Mouse (Mus musculus): ENCODE results near the gene Gm13539. TPM values are rescaled to one million over a fixed set of nuclear protein-coding genes. Genes with fewer than 3 reads are reported as not detected.
"Not testable (repeated sequence)": the region's sequence is repeated elsewhere in the genome, so short reads cannot be mapped to it uniquely, and the experiment has no call there.

Gm13539 gene
- polyA plus RNA-seq (2015; fragmentation: Nextera tagmentation; extraction: Ambion mirVana) = not detected in 2 replicates

DNA sequence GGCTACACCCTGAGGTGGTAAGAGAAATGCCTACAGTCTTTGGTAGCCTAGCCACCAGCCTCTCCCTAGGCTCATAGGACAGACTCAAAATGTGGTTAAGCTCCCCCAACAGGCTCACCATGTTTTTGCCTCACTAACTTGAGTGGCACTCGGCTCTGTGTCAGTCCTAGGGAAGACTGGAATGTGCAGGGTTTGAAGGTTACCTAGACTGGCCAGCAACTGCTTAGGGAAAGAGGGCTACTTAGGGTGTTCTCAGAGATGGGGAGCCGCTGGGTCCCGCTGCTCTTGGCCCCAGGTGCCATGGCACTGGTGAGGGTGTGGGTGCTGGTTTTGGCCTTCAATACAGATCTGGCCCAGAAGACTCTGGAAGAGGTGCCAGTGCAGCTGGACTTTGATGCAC, at the start of gene Gm13539:
Gene Gm13539, plus strand, starts transcription at position 301 of the 400 bp plus-strand sequence.
- H3K4me3 ChIP-seq = no peak within 1 kb of the TSS
- no peak within 1 kb of the TSS for H3K4me2 ChIP-seq
- H3K4me1 ChIP-seq (replicated peaks) = no peaks in the 10 kb centered on the region
- no peaks in the 10 kb centered on the region for H3K27me3 ChIP-seq
- H3K36me3 ChIP-seq = no peaks in the 10 kb centered on the region
- WGBS = 88% methylated on average over 3 of the region's 3 CpGs
- no peaks in the 10 kb centered on the region for H3K9me3 ChIP-seq
- H3K9ac ChIP-seq = no peak within 1 kb of the TSS
- ATAC-seq (ENCODE audit: low FRiP score) = no peak
- no peak within 1 kb of the TSS for H3K27ac ChIP-seq

DNA sequence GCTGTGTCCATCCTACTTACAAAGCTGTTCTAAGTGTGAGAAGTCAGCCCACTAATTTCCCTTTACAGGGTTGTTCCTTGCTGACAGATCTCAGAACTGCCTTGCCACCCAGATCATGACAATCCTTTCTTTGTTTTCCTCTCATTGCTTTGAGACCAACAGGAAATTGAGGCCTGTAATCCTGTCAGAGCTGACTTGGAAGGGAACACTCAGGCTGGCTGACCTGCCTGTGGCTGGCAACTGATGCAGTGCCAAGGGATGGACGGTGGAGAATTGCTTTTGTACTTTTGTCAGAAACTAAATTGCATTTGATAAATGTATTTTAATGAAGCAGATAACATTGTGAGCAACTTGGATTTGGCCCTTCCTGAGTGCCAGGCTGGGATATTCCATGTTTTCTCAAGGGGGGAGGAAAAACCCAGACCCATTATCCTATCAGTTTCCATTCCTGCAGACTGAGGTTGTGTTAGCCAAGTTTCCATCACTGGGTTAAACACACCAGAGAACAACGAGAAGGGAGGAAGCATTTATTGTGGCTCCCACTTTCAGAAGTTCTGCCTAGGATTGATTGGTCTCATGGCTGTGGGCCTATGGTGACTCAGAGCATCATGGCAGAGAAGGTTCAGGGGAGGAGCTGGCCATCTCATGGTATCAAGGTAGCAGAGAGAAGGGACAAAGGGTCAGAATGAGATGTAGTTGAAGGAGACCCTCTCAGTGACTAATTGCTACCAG, 48.7 kb upstream of the Gm13539 start:
- no peak overlapping the region for H3K4me2 ChIP-seq
- H3K4me1 ChIP-seq (replicated peaks) = no peaks in the 10 kb centered on the region
- no peak overlapping the region for H3K27ac ChIP-seq

DNA sequence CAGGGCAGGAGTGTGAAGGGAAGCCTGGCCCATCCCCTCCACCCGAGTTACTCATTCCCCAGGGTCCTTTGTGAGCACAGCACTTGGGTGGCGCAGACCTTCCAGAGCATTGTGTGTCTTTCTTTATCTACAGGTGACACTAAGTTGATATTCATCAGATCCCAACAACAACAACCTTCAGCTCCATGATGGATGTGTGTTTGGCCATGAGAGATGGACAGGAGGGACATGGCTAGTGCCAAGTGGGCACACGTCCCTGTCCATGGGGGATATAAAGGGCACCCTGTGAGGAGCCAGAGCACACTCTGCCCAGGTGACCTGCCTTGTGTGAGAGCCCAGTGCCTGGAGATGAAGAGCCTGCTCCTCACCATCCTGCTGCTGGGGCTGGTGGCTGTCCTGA, 45.3 kb upstream of the Gm13539 start, which contains the start of gene Obp2b:
Gene Obp2b, plus strand, starts transcription at position 301 of the 400 bp plus-strand sequence.
- not testable (repeated sequence) for H3K4me2 ChIP-seq; ATAC-seq (ENCODE audit: low FRiP score); H3K4me3 ChIP-seq; H3K27ac ChIP-seq; H3K36me3 ChIP-seq; H3K4me1 ChIP-seq (replicated peaks); H3K9me3 ChIP-seq; H3K9ac ChIP-seq; H3K27me3 ChIP-seq
- WGBS = 72% methylated on average over 3 of the region's 3 CpGs

More for the DNA sequence above, 48.7 kb upstream of the Gm13539 start:
- Histone ChIP-seq H3K36me3 (no peaks in the 10 kb centered on the region), H3K4me3 (no peak overlapping the region), H3K9ac (no peak overlapping the region), H3K9me3 (0 out of 2 replicates have a peak, but pooled peaks cover 5% of the 10 kb centered on the region), H3K27me3 (no peaks in the 10 kb centered on the region)
- 67% methylated on average over 2 of the region's 2 CpGs for WGBS
- no peak for ATAC-seq (ENCODE audit: low FRiP score)

DNA sequence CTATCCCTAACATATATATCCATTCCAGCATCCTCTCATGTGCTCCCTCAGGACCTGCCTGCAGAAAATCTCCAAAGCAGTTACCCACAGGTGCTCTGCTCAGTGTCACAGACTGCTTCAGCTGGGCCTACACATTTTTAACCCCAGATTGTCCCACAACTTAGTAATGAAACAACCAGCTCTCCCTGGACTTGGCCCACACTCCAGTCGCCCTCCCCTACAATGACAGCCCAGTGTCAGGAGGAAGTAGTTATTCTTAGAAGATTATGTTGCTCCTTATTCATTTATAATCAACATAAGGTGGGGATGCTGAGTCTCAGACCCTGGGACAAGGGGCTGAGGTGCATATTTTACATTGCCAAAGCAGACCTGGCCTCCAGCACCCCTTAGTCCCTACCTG, 40.4 kb upstream of the Gm13539 start:
- Histone ChIP-seq H3K4me3 (no peak overlapping the region), H3K27ac (no peak overlapping the region), H3K9me3 (no peaks in the 10 kb centered on the region), H3K27me3 (no peaks in the 10 kb centered on the region), H3K9ac (no peak overlapping the region), H3K4me1 (replicated peaks) (no peaks in the 10 kb centered on the region), H3K4me2 (no peak overlapping the region), H3K36me3 (no peaks in the 10 kb centered on the region)
- 80% methylated on average over 1 of the region's 1 CpGs for WGBS
- no peak for ATAC-seq (ENCODE audit: low FRiP score)

DNA sequence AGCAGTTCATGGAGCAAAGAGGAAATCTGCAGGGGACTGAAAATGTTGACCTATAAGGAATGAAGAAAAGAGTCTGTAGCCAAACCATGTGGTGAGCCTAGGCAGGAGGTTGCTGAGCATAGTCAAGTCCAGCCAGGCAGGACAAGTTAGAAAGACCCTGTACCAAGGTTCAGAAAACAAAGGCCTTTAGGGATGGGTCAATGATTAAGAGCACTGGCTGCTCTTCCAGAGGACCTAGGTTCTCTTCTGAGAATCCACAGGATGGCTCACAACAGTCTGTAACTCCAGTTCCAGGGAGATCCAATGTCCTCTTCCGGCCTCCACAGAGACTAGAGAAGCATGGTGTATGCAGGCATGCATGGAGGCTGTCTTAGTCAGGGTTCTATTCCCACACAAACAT, 27.9 kb upstream of the Gm13539 start:
- Histone ChIP-seq H3K27me3 (no peaks in the 10 kb centered on the region), H3K9me3 (0 out of 2 replicates have a peak, but pooled peaks cover 6% of the 10 kb centered on the region), H3K9ac (no peak overlapping the region), H3K4me1 (replicated peaks) (no peaks in the 10 kb centered on the region), H3K27ac (no peak overlapping the region), H3K36me3 (no peaks in the 10 kb centered on the region), H3K4me3 (no peak overlapping the region), H3K4me2 (no peak overlapping the region)
- WGBS = 97% methylated on average over 1 of the region's 1 CpGs
- ATAC-seq (ENCODE audit: low FRiP score) = no peak

DNA sequence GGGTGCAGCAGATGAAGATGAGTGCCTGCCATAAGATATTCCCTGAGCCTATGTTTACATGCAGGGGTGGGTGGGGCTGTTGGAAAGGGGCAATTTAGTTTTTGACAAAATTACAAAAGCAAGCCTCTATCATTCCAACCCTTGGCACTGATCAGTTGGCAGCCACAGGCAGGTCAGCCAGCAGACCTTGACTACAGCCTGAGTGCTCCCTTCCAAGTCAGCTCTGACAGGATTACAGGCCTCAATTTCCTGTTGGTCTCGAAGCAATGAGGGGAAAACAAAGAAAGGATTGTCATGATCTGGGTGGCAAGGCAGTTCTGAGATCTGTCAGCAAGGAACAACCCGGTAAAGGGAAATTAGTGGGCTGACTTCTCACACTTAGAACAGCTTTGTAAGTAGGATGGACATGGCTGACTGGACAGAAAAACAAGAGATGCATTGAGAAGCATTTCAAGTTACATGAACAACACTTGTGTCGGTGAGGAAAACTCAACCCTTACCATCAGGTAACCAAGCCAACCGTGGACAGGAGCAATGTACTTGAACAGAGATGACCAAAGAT, 23.9 kb upstream of the Gm13539 start:
- 71% methylated on average over 4 of the region's 4 CpGs for WGBS
- no peaks in the 10 kb centered on the region for H3K4me1 ChIP-seq (replicated peaks)
- no peaks in the 10 kb centered on the region for H3K27me3 ChIP-seq
- no peak for ATAC-seq (ENCODE audit: low FRiP score)
- no peak overlapping the region for H3K4me2 ChIP-seq
- no peak overlapping the region for H3K9ac ChIP-seq
- H3K4me3 ChIP-seq = no peak overlapping the region
- H3K27ac ChIP-seq = no peak overlapping the region
- 0 out of 2 replicates have a peak, but pooled peaks cover 6% of the 10 kb centered on the region for H3K9me3 ChIP-seq
- no peaks in the 10 kb centered on the region for H3K36me3 ChIP-seq

DNA sequence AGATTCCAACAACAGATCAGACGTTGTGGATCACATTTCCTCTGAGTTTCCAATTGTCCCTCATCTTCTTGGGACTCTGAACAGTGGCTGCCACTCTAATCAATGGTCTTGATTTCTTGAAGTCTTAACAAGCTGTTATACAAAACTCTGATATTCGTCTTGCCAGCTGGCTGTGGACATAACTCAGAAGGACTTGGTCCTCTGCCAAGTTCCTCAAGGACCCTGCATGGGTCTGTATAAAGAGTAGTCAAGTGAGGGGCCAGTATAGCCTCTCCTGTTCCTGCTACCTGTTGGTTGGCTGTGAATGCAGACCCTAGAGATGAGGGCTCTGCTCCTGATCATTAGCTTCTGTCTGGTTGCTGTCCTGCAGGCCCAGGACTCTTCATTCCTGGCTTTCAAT, 16.8 kb upstream of the Gm13539 start, which contains the start of gene Lcn3:
Gene Lcn3, plus strand, starts transcription at position 301 of the 400 bp plus-strand sequence.
- no peaks in the 10 kb centered on the region for H3K36me3 ChIP-seq
- H3K9me3 ChIP-seq = no peaks in the 10 kb centered on the region
- 64% methylated on average over 2 of the region's 2 CpGs for WGBS
- ATAC-seq (ENCODE audit: low FRiP score) = no peak
- H3K4me2 ChIP-seq = no peak within 1 kb of the TSS
- H3K4me1 ChIP-seq (replicated peaks) = no peaks in the 10 kb centered on the region
- no peak within 1 kb of the TSS for H3K27ac ChIP-seq
- no peak within 1 kb of the TSS for H3K9ac ChIP-seq
- H3K27me3 ChIP-seq = no peaks in the 10 kb centered on the region
- H3K4me3 ChIP-seq = no peak within 1 kb of the TSS

DNA sequence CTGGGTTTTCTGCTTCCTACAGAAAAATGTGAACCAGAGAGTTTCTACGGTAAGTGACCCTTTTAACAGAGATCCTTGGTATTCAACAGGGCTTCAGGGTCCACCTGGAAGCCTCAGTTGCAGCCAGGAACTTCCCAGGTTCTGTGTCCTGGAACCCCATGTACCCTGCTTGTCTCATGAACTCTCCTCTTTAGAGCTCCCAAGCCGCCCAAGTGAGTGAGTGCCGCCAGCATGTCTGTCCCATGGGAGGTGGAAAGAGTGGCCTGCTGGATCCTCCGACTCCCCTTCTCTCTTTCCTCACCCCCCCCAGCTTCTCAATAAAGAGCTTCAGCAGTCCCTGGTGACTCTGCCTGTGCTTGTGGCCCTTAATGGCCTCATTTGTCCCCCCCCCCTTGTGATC, 14.3 kb upstream of the Gm13539 start:
- no peaks in the 10 kb centered on the region for H3K9me3 ChIP-seq
- H3K4me2 ChIP-seq = no peak overlapping the region
- H3K4me1 ChIP-seq (replicated peaks) = no peaks in the 10 kb centered on the region
- no peak overlapping the region for H3K4me3 ChIP-seq
- no peak overlapping the region for H3K9ac ChIP-seq
- WGBS = 90% methylated on average over 4 of the region's 4 CpGs
- no peaks in the 10 kb centered on the region for H3K36me3 ChIP-seq
- no peak for ATAC-seq (ENCODE audit: low FRiP score)
- no peaks in the 10 kb centered on the region for H3K27me3 ChIP-seq
- no peak overlapping the region for H3K27ac ChIP-seq

DNA sequence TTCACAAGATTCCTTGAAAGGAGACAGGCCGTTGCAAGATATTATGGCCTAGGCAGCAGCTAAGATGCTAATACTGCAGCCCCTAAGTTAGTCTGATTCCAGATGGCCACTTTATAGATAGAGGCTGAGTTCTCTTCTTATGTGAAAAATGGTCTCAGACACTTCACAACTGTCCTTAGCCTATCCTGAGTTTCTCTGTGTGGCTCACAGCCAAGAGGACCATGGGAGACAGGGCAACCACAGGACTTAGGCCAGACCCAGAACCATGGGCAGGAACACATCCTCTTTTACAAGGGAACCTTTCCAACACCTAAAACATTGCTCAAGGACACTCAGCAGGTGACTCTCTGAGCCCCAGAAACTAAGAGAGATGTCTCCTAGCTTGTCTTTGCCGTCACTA, 8.6 kb upstream of the Gm13539 start:
- no peaks in the 10 kb centered on the region for H3K36me3 ChIP-seq
- WGBS = 94% methylated on average over 2 of the region's 2 CpGs
- no peaks in the 10 kb centered on the region for H3K4me1 ChIP-seq (replicated peaks)
- no peaks in the 10 kb centered on the region for H3K9me3 ChIP-seq
- H3K4me2 ChIP-seq = no peak overlapping the region
- no peak for ATAC-seq (ENCODE audit: low FRiP score)
- H3K27ac ChIP-seq = no peak overlapping the region
- no peak overlapping the region for H3K4me3 ChIP-seq
- no peak overlapping the region for H3K9ac ChIP-seq
- no peaks in the 10 kb centered on the region for H3K27me3 ChIP-seq

DNA sequence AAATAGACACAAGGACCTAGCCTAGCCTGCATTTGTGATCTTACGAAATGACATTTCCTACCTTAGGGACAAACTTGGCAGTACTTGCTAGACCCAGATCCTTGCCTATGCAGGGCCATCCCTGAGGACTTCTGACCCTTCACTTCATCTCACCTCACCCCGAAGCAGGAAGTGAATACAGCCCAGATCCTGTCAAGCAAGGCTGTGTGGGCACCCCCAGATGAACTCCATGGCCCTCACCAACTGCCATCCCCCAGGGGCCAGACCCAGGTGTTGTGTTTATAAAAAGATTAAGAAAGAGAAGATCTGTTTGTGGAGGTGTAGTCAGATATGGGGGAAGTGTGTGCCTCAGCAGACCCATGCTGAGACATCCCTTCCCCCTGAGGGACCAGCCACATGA, 7.4 kb upstream of the Gm13539 start:
- Histone ChIP-seq H3K4me3 (no peak overlapping the region), H3K9ac (no peak overlapping the region), H3K4me1 (replicated peaks) (no peaks in the 10 kb centered on the region), H3K9me3 (no peaks in the 10 kb centered on the region), H3K4me2 (no peak overlapping the region), H3K27ac (no peak overlapping the region), H3K27me3 (no peaks in the 10 kb centered on the region), H3K36me3 (no peaks in the 10 kb centered on the region)
- no peak for ATAC-seq (ENCODE audit: low FRiP score)
- WGBS = 81% methylated on average over 2 of the region's 2 CpGs

DNA sequence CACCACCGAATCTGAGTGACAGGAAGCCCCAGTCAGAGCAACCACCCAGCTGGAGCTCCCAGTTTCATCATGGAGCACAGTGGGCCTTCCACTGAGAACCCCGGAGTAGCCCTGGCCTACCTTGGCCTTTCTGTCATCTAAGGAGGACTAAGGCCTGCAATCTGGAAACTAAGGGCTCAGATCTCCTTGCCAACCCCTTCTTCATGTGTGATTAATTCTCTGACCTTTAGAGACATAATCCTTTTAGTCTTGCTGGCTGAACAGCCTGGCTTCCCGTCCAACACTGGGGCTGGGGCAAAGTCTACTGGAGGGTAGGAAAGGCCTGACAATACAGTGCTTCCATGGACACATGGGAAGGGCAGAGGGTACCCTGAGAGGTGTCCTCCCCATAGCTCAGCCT, 6.1 kb upstream of the Gm13539 start:
- Histone ChIP-seq H3K36me3 (no peaks in the 10 kb centered on the region), H3K4me1 (replicated peaks) (no peaks in the 10 kb centered on the region), H3K9me3 (no peaks in the 10 kb centered on the region), H3K4me3 (no peak overlapping the region), H3K9ac (no peak overlapping the region), H3K4me2 (no peak overlapping the region), H3K27me3 (no peaks in the 10 kb centered on the region), H3K27ac (no peak overlapping the region)
- no peak for ATAC-seq (ENCODE audit: low FRiP score)
- WGBS = 81% methylated on average over 3 of the region's 3 CpGs

DNA sequence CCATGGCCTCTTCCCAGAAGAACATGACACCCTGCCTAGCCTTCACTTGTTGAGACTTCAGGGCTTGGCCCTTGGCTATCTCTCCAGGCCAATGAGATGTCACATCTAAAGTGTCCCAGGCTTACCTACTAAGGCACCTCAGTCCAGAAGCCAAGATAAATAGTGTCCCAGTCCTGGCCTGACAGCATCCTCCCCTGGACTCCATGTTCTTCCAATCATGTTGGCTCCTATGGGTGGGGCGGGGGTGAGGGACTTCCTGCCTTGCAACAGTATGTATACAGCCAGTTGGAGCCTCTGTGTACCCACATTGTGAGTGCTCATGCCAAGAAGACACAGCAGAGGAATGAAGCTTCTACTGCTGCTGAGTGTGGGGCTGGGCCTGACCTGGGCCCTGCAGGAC, 5.3 kb upstream of the Gm13539 start, which contains the start of gene Lcn11:
Gene Lcn11, plus strand, starts transcription at position 301 of the 400 bp plus-strand sequence.
- 96% methylated on average over 1 of the region's 1 CpGs for WGBS

DNA sequence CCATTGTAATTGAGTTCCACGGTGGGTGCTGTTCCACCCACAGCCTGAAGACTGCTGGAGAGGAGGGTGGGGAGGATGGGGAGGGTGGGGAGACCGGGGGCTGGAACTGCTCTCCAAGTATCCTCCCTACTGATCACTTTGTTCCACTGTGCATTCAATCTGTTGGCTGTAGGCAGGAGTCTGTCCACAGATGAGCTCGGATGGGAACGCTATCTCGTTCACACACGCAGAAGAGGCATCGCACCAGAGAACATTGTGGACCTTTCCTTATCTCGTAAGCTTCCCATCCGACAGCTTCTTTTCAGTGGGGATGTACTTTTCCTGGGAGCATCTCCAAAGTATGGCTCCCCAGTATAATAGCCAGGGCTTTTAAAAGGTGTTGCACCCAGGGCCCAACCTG, 3.0 kb upstream of the Gm13539 start:
- Histone ChIP-seq H3K9me3 (no peaks in the 10 kb centered on the region), H3K27ac (no peak overlapping the region), H3K27me3 (no peaks in the 10 kb centered on the region), H3K9ac (no peak overlapping the region), H3K4me2 (no peak overlapping the region), H3K36me3 (no peaks in the 10 kb centered on the region), H3K4me1 (replicated peaks) (no peaks in the 10 kb centered on the region), H3K4me3 (no peak overlapping the region)
- WGBS = 89% methylated on average over 9 of the region's 9 CpGs
- ATAC-seq (ENCODE audit: low FRiP score) = no peak

More for the DNA sequence above, 5.3 kb upstream of the Gm13539 start, which contains the start of gene Lcn11:
- Histone ChIP-seq H3K4me2 (no peak within 1 kb of the TSS), H3K27ac (no peak within 1 kb of the TSS), H3K36me3 (no peaks in the 10 kb centered on the region), H3K9me3 (no peaks in the 10 kb centered on the region), H3K4me1 (replicated peaks) (no peaks in the 10 kb centered on the region), H3K27me3 (no peaks in the 10 kb centered on the region), H3K4me3 (no peak within 1 kb of the TSS), H3K9ac (no peak within 1 kb of the TSS)
- no peak for ATAC-seq (ENCODE audit: low FRiP score)

Data from hindbrain, embryonic 13.5 days (tissue).